Mouse (Mus musculus) cerebellum, adult 2 months (tissue): Measurements from ENCODE around the gene Lrrc1.

Source experiments
- CTCF ChIP-seq: fragments of 200-500 bp; IDR thresholded peaks from 2 replicates; pipeline ENCODE4 v1.5.1; 2011; ENCODE audit warnings: low read depth, mild to moderate bottlenecking, control low read depth, low read length, moderate library complexity, borderline replicate concordance; ENCODE audit not compliant: insufficient read depth
- POLR2A ChIP-seq: fragments of 200-500 bp; IDR thresholded peaks from 2 replicates; pipeline ENCODE4 v1.6.1; 2011; ENCODE audit warnings: low read length, control low read depth, borderline replicate concordance; ENCODE audit not compliant: insufficient read depth

- TF ChIP-seq POLR2A = no peak
- no peak for TF ChIP-seq CTCF
These were observed 85.3 kb downstream of the Lrrc1 start for GRCm38 (mm10) chr9:77459365-77459764.
